Mouse (Mus musculus): ENCODE data around the gene Vamp1.

- TF ChIP-seq CTCF (IDR thresholded peaks at IDR 0.05; ENCODE audit: extremely low read depth, insufficient read depth, low read length): no peak
- TF ChIP-seq POLR2A (IDR thresholded peaks at IDR 0.05; ENCODE audit: extremely low read depth, insufficient read depth, low read length): no peak
Observed at GRCm38 (mm10) chr6:125239547-125239946, 24.2 kb downstream of the Vamp1 start.
